Mouse (Mus musculus): ENCODE results near the gene Rassf6. TPM values are rescaled to one million over a fixed set of nuclear protein-coding genes. Genes with fewer than 3 reads are reported as not detected.

The Rassf6 gene
- polyA plus RNA-seq, 1 experiment from 2014 or later = 4.2 TPM

DNA sequence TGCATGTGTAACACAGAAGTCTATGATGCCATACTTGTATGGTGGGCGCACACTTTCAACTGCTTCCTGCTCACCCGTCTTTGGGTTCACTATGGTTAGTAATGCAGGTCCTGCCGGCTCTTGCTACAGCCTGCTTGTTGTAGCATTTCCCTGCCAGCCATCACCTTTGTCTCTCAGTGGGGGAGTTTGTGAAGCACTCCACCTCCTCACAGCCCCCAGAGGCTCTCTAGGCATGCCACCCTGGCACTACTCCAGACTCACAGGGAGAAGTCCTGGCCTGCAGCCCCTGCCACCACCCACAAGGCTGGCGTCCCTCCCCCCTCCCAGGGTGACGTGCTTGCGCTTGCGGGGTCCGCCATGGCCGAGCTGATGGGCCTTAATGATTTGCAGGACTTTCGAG lies 49.8 kb downstream of the Rassf6 start:
- H3K27me3 ChIP-seq = no peaks in the 10 kb centered on the region
- 85% methylated on average over 10 of the region's 10 CpGs for WGBS
- no peak overlapping the region for H3K4me3 ChIP-seq
- ATAC-seq (ENCODE audit: borderline replicate concordance, extremely low read depth, low FRiP score, low TSS enrichment) = no peak
- H3K36me3 ChIP-seq = no peaks in the 10 kb centered on the region
- no peak overlapping the region for H3K27ac ChIP-seq
- H3K9me3 ChIP-seq = no peaks in the 10 kb centered on the region
- H3K4me2 ChIP-seq = no peak overlapping the region
- peaks cover 9% of the 10 kb centered on the region; the same call in 1 of the 2 replicates for H3K4me1 ChIP-seq
- H3K9ac ChIP-seq = no peak overlapping the region

DNA sequence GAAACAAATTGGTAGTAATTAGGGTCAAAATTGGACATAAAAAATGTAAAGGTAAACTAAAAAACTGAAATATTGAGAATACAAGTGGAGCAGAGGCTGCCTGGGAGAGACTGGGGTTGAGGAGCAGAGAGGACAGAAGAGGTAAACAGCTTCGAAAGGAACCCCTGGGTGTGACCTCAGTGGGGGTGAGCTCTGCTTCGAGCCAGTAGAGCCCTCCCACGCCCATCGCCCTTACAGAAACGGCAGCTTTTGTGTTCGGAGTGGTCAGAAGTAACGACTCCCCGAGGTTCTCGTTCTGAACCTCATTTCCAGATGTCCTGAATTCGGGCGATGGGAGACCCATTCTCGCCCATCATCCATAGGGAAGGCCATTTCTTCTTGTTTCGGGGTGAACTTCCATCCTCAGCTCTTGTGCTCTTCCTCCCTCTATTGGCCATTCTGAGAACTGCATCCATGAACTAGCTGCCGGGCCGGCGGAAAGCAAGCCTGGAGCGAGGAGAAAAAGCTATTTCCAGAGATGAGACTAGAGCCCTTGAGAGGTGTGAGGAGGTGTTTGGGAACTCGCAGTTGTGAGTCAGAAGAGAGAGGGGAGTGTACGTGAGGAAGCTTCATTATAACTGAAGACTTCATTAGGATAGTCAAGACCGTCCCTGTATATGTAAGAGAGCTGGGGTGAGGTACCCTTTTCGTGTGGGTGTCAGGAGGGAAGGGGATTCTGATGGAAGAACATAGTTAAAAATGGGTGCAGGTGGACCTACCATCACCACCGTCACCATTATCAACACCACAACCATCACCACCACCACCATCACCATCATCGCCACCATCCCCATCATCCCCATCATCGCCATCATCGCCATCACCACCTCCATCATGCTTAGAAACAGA lies 51.5 kb downstream of the Rassf6 start:
- Histone ChIP-seq H3K4me3 (peak overlapping the region; percentile 40), H3K4me2 (peak overlapping the region; percentile 69), H3K4me1 (peaks cover 9% of the 10 kb centered on the region; the same call in 1 of the 2 replicates), H3K27me3 (no peaks in the 10 kb centered on the region), H3K27ac (no peak overlapping the region), H3K9ac (peak overlapping the region; percentile 27; the same call in 1 of the 2 replicates), H3K36me3 (no peaks in the 10 kb centered on the region), H3K9me3 (no peaks in the 10 kb centered on the region)
- ATAC-seq (ENCODE audit: borderline replicate concordance, extremely low read depth, low FRiP score, low TSS enrichment) = peak; percentile 59; the same call in 1 of the 2 replicates
- 23% methylated on average over 25 of the region's 25 CpGs for WGBS

DNA sequence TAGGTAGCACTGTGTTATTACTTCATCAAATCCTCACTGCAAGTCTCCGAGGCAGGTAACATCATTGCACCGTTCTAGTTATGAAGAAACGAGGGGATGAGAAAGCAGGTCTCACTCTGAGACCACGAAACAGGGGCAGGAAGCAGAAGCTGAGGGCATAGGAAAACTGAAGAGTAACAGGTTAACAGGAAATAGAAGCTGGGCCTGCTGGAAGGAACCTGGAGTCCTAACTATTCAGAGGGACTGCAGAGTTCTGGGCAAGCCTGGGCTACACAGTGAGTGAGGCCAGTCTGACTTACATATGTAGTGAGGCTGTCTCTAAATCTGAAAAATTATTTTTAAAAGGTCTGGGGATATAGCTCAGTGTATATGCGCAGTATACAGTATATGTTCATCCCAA lies 52.4 kb downstream of the Rassf6 start:
- no peaks in the 10 kb centered on the region for H3K9me3 ChIP-seq
- H3K4me3 ChIP-seq = no peak overlapping the region
- ATAC-seq (ENCODE audit: borderline replicate concordance, extremely low read depth, low FRiP score, low TSS enrichment) = no peak
- no peaks in the 10 kb centered on the region for H3K36me3 ChIP-seq
- 90% methylated on average over 5 of the region's 5 CpGs for WGBS
- no peak overlapping the region for H3K27ac ChIP-seq
- H3K4me2 ChIP-seq = no peak overlapping the region
- no peaks in the 10 kb centered on the region for H3K27me3 ChIP-seq
- peaks cover 9% of the 10 kb centered on the region; the same call in 1 of the 2 replicates for H3K4me1 ChIP-seq
- no peak overlapping the region for H3K9ac ChIP-seq

DNA sequence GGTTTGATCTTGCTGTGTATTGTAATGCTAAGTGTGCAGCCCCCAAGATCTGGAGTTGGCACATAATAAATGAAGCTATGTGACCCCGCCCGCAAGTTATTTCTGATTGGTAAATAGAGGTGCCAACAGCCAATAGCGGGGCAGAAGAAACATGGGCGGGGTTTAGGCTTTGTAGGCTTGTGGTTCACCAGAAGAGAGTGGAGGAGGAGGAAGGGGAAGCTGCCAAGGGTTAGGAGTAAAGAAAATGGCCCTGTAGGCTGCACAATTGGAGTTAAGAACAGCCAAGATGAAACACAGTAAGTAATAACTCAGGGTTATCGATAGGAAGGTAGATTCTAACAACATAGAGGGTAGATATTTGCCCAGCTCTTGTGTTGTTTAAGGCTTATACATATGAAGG lies 53.9 kb downstream of the Rassf6 start:
- no peak for ATAC-seq (ENCODE audit: borderline replicate concordance, extremely low read depth, low FRiP score, low TSS enrichment)
- H3K9ac ChIP-seq = no peak overlapping the region
- no peaks in the 10 kb centered on the region for H3K36me3 ChIP-seq
- H3K27me3 ChIP-seq = no peaks in the 10 kb centered on the region
- 78% methylated on average over 5 of the region's 5 CpGs for WGBS
- H3K4me1 ChIP-seq = peaks cover 3% of the 10 kb centered on the region; the same call in 1 of the 2 replicates
- no peak overlapping the region for H3K4me2 ChIP-seq
- H3K9me3 ChIP-seq = no peaks in the 10 kb centered on the region
- H3K27ac ChIP-seq = no peak overlapping the region
- H3K4me3 ChIP-seq = no peak overlapping the region

DNA sequence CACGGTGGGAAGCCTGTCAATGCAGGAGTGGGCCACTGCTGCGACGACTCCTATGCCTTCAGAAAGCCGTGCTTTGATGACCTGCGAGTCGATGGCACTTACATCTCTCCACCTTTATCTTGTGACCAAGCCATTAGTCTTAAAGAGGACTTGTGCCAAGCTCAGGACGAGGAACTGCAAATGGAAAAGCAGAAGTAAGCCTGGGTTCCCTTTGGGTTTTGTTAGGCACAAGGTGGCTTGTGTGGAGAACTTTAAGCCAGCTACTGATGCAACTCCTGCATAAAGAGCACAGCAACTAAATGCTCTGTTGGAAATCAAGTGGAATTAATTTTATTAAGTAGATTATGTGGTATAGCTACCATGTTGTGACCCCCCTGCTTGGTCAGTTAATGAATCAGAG lies 55.7 kb downstream of the Rassf6 start:
- Histone ChIP-seq H3K27ac (no peak overlapping the region), H3K4me1 (peaks cover 3% of the 10 kb centered on the region; the same call in 1 of the 2 replicates), H3K4me3 (no peak overlapping the region), H3K9ac (no peak overlapping the region), H3K4me2 (no peak overlapping the region), H3K9me3 (no peaks in the 10 kb centered on the region), H3K27me3 (no peaks in the 10 kb centered on the region), H3K36me3 (no peaks in the 10 kb centered on the region)
- ATAC-seq (ENCODE audit: borderline replicate concordance, extremely low read depth, low FRiP score, low TSS enrichment) = no peak
- WGBS = 59% methylated on average over 7 of the region's 7 CpGs

DNA sequence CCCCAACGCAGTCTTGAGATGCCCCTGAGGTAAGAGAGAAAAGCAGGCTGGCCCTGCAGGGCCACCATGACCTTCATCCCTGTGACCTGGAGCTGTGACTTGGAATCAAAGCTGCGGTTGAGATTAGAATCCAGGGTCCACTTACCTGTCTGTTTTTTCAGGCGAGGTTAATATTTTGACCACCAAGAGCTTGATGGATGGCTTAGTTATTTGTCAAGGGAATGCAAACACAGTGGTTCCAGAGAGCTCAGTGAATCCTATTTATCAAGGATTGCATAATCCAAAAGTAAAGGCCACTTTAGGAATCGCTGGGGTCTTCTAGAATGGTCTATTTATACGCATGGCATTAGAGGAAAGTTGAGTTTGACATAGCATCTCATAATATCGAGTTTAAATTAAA lies 58.3 kb downstream of the Rassf6 start:
- ATAC-seq (ENCODE audit: borderline replicate concordance, extremely low read depth, low FRiP score, low TSS enrichment) = no peak
- Histone ChIP-seq H3K27ac (no peak overlapping the region), H3K36me3 (no peaks in the 10 kb centered on the region), H3K9me3 (no peaks in the 10 kb centered on the region), H3K27me3 (no peaks in the 10 kb centered on the region), H3K9ac (no peak overlapping the region), H3K4me3 (no peak overlapping the region), H3K4me1 (no peaks in the 10 kb centered on the region), H3K4me2 (no peak overlapping the region)
- 69% methylated on average over 6 of the region's 6 CpGs for WGBS

DNA sequence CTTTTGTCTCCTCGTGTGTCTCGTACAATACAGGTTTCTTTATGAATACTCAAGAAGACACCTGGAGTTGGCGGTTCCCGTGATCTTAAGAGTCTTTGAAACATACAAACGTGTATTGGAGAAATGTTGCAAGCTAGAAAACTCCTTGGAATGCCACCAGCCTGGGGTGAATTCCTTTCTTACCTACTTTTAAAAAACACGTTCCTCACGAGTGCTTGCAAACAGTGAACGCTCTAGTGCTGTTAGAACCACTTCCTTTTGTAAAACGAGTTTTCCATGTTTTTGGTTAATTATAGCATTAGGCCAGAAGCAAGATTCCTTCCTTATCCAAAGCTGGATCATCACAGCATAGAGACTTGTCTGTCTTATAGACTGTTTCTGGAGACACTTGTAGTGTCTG lies 60.9 kb downstream of the Rassf6 start:
- no peak overlapping the region for H3K4me2 ChIP-seq
- no peaks in the 10 kb centered on the region for H3K27me3 ChIP-seq
- 71% methylated on average over 9 of the region's 9 CpGs for WGBS
- H3K36me3 ChIP-seq = no peaks in the 10 kb centered on the region
- no peak for ATAC-seq (ENCODE audit: borderline replicate concordance, extremely low read depth, low FRiP score, low TSS enrichment)
- H3K27ac ChIP-seq = no peak overlapping the region
- no peak overlapping the region for H3K4me3 ChIP-seq
- no peak overlapping the region for H3K9ac ChIP-seq
- H3K9me3 ChIP-seq = no peaks in the 10 kb centered on the region
- peaks cover 1% of the 10 kb centered on the region; the same call in 1 of the 2 replicates for H3K4me1 ChIP-seq

DNA sequence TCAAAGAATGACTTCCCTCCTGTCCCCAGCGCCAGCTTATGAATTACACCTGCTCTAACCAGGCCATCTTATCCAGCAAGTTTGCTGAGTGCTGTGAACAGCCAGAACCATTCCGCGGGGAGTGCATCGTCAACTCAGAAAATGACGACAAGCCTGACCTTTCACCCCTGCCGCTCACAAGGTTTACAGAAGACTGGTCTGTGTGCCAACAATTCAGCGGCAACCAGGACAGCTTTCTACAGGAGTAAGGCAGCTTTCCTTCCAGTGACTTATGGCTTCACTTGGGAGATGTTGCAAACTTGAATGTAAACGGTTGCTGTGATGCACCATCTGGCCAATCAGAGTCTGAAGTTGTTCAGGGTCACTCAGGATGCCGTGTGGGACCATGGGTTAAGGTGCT lies 62.7 kb downstream of the Rassf6 start:
- no peak for ATAC-seq (ENCODE audit: borderline replicate concordance, extremely low read depth, low FRiP score, low TSS enrichment)
- 21% methylated on average over 9 of the region's 9 CpGs for WGBS
- H3K4me1 ChIP-seq = peaks cover 3% of the 10 kb centered on the region; the same call in 1 of the 2 replicates
- no peak overlapping the region for H3K27ac ChIP-seq
- no peak overlapping the region for H3K4me3 ChIP-seq
- no peaks in the 10 kb centered on the region for H3K27me3 ChIP-seq
- no peaks in the 10 kb centered on the region for H3K36me3 ChIP-seq
- no peak overlapping the region for H3K4me2 ChIP-seq
- no peak overlapping the region for H3K9ac ChIP-seq
- H3K9me3 ChIP-seq = no peaks in the 10 kb centered on the region

DNA sequence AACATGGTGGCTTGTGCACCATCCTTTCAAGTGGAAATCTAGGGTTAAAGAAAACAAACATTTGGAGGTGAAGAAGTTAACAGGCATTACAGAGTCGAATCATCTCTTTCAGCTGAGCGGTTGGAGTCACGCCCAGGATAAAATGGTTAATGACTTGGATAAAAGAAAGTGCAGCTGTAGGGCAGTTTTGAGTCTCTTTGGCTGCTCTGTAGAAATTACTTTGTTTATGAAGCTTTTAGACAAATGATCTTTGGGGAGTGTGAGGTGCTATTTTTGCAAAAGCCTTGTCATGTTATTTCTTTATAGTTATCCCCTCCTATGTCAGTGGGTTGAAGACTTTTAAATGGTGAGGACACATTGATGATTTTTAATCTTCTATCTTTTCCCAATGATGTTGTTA lies 69.2 kb downstream of the Rassf6 start:
- H3K27ac ChIP-seq = no peak overlapping the region
- H3K4me1 ChIP-seq = peaks cover 29% of the 10 kb centered on the region
- H3K9me3 ChIP-seq = no peaks in the 10 kb centered on the region
- H3K4me2 ChIP-seq = no peak overlapping the region
- H3K9ac ChIP-seq = no peak overlapping the region
- no peaks in the 10 kb centered on the region for H3K27me3 ChIP-seq
- no peak overlapping the region for H3K4me3 ChIP-seq
- WGBS = 34% methylated on average over 3 of the region's 3 CpGs
- ATAC-seq (ENCODE audit: borderline replicate concordance, extremely low read depth, low FRiP score, low TSS enrichment) = peak; percentile 62
- H3K36me3 ChIP-seq = no peaks in the 10 kb centered on the region

DNA sequence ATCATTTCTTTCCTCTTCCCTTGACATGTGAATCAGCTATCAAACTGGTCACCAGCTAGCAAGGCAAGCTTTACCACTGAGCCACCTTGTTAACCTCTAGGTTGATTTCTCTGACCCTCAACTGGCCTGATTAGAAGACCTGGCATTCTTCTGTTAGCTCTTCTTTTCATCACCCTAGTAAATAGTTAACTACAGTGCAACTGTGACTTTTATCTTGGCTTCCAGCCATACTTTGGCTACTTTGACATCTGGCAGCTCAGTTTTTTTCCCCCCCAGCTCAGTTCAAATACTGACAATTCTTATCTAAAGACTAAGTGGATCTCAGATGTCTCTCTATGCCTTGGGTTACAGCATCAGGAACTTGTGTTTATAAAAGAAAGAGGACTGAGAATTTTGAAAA lies 72.1 kb downstream of the Rassf6 start:
- no peak overlapping the region for H3K27ac ChIP-seq
- H3K9me3 ChIP-seq = no peaks in the 10 kb centered on the region
- H3K27me3 ChIP-seq = no peaks in the 10 kb centered on the region
- ATAC-seq (ENCODE audit: borderline replicate concordance, extremely low read depth, low FRiP score, low TSS enrichment) = peak; percentile 56; the same call in 1 of the 2 replicates
- no peak overlapping the region for H3K4me2 ChIP-seq
- peaks cover 27% of the 10 kb centered on the region for H3K4me1 ChIP-seq
- no peak overlapping the region for H3K4me3 ChIP-seq
- no peaks in the 10 kb centered on the region for H3K36me3 ChIP-seq
- no peak overlapping the region for H3K9ac ChIP-seq

DNA sequence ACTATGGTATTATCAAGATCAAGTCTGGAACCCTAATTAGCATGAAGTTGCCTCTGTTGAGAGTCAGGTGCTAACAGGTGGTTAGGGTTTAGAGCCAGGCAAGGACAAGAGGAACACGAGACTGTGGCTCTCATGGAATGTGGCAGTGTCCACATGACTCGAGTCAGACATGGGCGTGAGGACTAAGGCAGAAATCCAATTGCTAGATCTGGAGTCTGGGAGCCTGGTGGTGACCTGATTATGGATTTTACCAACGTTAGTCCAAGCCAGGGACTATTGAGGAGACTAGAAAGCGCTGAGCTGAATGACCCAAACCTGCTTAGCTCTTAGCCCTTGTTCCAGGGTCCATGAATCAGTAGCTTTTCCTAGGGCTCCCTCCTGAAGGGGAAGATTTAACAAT lies 72.7 kb downstream of the Rassf6 start:
- H3K4me2 ChIP-seq = no peak overlapping the region
- H3K36me3 ChIP-seq = no peaks in the 10 kb centered on the region
- no peak for ATAC-seq (ENCODE audit: borderline replicate concordance, extremely low read depth, low FRiP score, low TSS enrichment)
- no peaks in the 10 kb centered on the region for H3K27me3 ChIP-seq
- H3K9me3 ChIP-seq = no peaks in the 10 kb centered on the region
- H3K9ac ChIP-seq = no peak overlapping the region
- H3K4me1 ChIP-seq = peaks cover 27% of the 10 kb centered on the region
- no peak overlapping the region for H3K4me3 ChIP-seq
- WGBS = 50% methylated on average over 5 of the region's 5 CpGs
- no peak overlapping the region for H3K27ac ChIP-seq

DNA sequence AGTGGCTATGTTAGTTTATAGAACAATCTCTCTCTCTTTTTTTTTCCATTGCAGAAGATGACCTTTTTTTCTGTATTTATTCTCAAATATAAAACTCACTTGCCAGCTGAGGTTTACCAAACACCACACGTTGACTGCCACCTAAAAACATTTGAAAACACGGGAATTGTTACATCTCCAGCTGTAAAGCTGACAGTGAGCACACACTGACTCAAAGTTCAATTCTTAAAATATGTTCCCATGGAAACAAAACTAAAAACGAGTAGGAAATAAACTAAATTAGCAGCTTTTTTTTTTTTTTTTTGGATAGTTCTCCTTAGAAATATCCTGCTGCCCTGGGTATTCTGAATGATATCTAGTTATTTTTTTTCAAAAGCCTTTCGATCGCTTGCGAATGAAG lies 75.3 kb downstream of the Rassf6 start:
- H3K4me3 ChIP-seq = no peak overlapping the region
- no peaks in the 10 kb centered on the region for H3K36me3 ChIP-seq
- no peak overlapping the region for H3K4me2 ChIP-seq
- no peak overlapping the region for H3K9ac ChIP-seq
- 67% methylated on average over 6 of the region's 6 CpGs for WGBS
- H3K4me1 ChIP-seq = peaks cover 21% of the 10 kb centered on the region
- H3K27me3 ChIP-seq = no peaks in the 10 kb centered on the region
- no peak for ATAC-seq (ENCODE audit: borderline replicate concordance, extremely low read depth, low FRiP score, low TSS enrichment)
- no peak overlapping the region for H3K27ac ChIP-seq
- H3K9me3 ChIP-seq = no peaks in the 10 kb centered on the region
